Mouse (Mus musculus) myocyte (in vitro differentiated cells): Measurements from ENCODE around the gene Hist1h2ae.

Experiments
- MYOD1 ChIP-seq, 3 experiments: IDR thresholded peaks; one replicate each; pipeline ENCODE4 v1.6.1; 2011; ENCODE audit warnings: control low read depth in 2 of 3, low read depth in 2 of 3, mild to moderate bottlenecking in 2 of 3, moderate library complexity in 1 of 3; ENCODE audit not compliant: insufficient read length in 2 of 3, control insufficient read depth in 1 of 3
- MYOG ChIP-seq, 3 experiments: IDR thresholded peaks; one replicate each; pipeline ENCODE4 v1.6.1; 2011; ENCODE audit warnings: control low read depth in 2 of 3, low read depth in 2 of 3, mild to moderate bottlenecking in 2 of 3; ENCODE audit not compliant: insufficient read length in 2 of 3, control insufficient read depth in 1 of 3, insufficient read depth in 1 of 3
- POLR2A ChIP-seq: IDR thresholded peaks from one replicate; pipeline ENCODE4 v1.6.1; 2011; ENCODE audit warnings: low read depth, mild to moderate bottlenecking, control low read depth, moderate library complexity; ENCODE audit not compliant: insufficient read length
- REST ChIP-seq: IDR thresholded peaks from one replicate; pipeline ENCODE4 v1.6.1; 2011; ENCODE audit warnings: mild to moderate bottlenecking, control low read depth, moderate library complexity; ENCODE audit not compliant: insufficient read depth, insufficient read length
- TCF12 ChIP-seq: IDR thresholded peaks from one replicate; pipeline ENCODE4 v1.6.1; 2011; ENCODE audit warnings: mild to moderate bottlenecking, control low read depth; ENCODE audit not compliant: poor library complexity, insufficient read depth, severe bottlenecking

DNA sequence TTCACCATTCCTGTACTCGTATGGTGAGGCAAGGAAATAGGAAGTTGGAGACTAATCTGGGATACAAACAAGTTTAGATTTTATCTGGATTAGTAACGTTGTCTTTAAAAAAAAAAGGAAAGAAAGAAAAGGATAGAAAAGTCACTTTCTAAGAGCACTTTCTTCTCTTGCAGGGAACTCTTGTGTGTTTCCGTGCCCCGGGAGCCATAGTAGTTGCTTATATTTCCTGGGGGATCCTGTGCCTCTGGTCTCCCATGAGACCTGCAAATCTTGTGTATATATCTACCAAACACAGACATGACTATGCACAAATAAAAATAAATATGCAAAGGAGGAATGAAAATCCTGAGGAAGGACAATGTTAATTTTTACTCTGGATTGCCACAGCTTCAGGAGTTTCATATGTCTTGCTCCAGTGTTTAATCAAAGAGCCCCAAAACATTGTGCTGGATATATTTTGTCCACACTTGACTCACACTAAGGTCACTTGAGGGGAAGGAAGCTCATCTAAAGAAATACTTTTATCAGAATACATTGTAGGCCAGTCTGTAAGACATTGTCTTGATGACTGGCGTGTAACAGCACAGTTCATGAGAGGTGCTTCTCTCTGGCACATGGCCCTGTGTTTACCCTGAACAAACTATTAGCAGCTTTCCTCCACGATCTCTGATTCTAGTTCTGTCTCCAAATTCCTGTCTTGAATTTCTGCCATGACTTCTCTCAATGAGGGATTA, 6.1 kb upstream of the Hist1h2ae start:
- no peak for TF ChIP-seq POLR2A
- TF ChIP-seq MYOG (IDR thresholded peaks at IDR 0.05; ENCODE audit: control insufficient read depth in 1 of 3, insufficient read depth in 1 of 3, insufficient read length in 2 of 3, low read depth in 2 of 3), result no peak
- no peak for TF ChIP-seq MYOD1 (IDR thresholded peaks at IDR 0.05; ENCODE audit: control insufficient read depth in 1 of 3, insufficient read length in 2 of 3, low read depth in 2 of 3)
- no peak for TF ChIP-seq REST
- TF ChIP-seq TCF12, result no peak
